Mouse (Mus musculus) limb, embryonic 10.5 days (tissue): ENCODE measurements around the gene Rin1. TPM values are rescaled to one million over a fixed set of nuclear protein-coding genes. Genes with fewer than 3 reads are reported as not detected.

Experiments used
- DNase-seq: peaks from one replicate; pipeline ENCODE4 v3.0.0-alpha.2; 2017; ENCODE audit warnings: low spot score
- H3K27ac ChIP-seq: fragments of 300-500 bp; sonication (generic); 2 replicates; pipeline ENCODE4 v1.5.1; 2016; ENCODE audit warnings: mild to moderate bottlenecking
- H3K27me3 ChIP-seq: fragments of 300-500 bp; sonication (generic); 2 replicates; pipeline ENCODE4 v1.6.1; 2016; ENCODE audit warnings: low read depth, mild to moderate bottlenecking; ENCODE audit not compliant: poor library complexity, severe bottlenecking
- H3K36me3 ChIP-seq: fragments of 300-500 bp; sonication (generic); 2 replicates; pipeline ENCODE4 v1.6.1; 2016; ENCODE audit warnings: mild to moderate bottlenecking, moderate library complexity
- H3K4me1 ChIP-seq: fragments of 300-500 bp; sonication (generic); 2 replicates; pipeline ENCODE4 v1.6.1; 2016
- H3K4me3 ChIP-seq: fragments of 300-500 bp; sonication (generic); 2 replicates; pipeline ENCODE4 v1.5.1; 2016; ENCODE audit warnings: mild to moderate bottlenecking, moderate library complexity
- H3K9me3 ChIP-seq: fragments of 300-500 bp; sonication (generic); replicated peaks from 2 replicates; pipeline ENCODE4 v1.6.1; 2016; ENCODE audit warnings: mild to moderate bottlenecking
- WGBS: fragments of 180-500 bp; shearing (Covaris S2); methylation state at CpG from one replicate; pipeline ENCODE4 v1.1.7; 2016; 5-methylcytosine and 5-hydroxymethylcytosine counted together
- polyA plus RNA-seq: library from polyadenylated mRNA; unstranded; fragments of >200 nt; fragmentation: Nextera tagmentation; extraction: Ambion mirVana; gene quantifications from 2 replicates; pipeline ENCODE4 v1.2.1, GENCODE M21; 2016

Rin1 gene
- polyA plus RNA-seq, 1 experiment from 2014 or later: 3.1 TPM

DNA sequence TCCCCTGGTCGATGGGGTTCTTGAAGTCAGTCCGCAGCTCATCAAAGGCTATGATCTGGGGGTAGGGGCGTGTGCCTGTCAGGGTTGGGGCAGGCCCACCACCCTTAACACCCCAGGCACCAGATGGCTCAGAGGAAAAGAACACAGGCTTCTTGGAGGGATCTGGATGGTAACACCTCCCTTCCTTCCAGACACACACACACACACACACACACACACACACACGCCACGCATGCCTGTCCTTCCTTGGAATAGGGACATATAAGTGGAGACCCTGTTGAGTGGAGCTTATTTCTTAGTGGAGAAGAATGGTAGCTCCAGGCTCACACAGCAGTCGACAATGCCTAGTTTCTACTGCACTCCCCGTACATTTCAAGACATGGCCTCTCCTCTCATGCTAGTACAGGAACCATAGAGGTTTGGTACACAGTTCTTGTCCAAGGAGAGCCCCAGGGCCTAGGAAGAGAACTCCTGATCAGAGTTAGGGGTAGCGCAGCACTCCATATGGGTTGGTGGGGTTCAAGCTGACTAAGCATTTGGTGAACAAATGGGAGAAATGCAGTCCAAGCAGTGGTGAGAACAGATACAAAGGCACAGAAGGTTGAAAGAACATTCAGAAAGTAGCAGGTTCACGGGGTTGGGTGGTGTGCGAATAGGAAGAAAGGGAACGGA, 44.6 kb downstream of the Rin1 start:
- Histone ChIP-seq H3K36me3 (peaks cover 48% of the 10 kb centered on the region), H3K27me3 (peaks cover 8% of the 10 kb centered on the region; the same call in 1 of the 2 replicates), H3K27ac (0 out of 2 replicates have a peak overlapping the region, but pooled peaks have one; percentile 15), H3K4me1 (peaks cover 64% of the 10 kb centered on the region), H3K9me3 (no peaks in the 10 kb centered on the region), H3K4me3 (peak overlapping the region; percentile 26)
- 48% methylated on average over 11 of the region's 11 CpGs for WGBS
- DNase-seq: no peak

DNA sequence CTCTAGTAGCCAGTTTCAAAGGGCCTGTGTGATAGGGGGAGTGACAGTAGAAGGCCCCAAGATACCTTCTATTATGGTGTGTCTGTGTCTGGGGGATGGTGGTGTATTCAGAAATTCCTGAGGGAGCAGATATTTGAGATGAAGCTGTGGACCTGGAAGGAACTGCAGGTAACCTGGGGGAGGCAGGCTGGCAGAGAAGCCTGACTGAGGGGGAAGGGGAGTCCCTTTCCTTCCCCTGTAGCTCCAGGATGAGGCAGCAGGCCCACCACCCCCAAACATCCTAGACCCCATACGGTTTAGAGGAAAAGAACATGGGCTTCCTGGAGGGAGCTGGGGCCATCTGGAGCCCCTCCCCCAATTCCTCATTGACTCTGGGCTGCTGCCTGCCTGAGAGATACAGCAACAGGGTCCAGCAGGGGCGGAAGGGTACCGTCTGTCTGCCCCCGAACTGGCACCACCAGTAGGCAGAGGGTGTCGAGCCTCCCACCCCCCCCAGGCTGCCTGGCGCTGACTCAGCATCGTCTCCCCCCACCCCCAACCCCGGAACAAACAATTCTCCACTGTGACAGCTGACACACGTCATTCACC, 45.7 kb downstream of the Rin1 start:
- 13% methylated on average over 9 of the region's 9 CpGs for whole genome bisulfite sequencing
- Histone ChIP-seq H3K27ac (peak overlapping the region; percentile 50; the same call in 1 of the 2 replicates), H3K4me3 (peak overlapping the region; percentile 76), H3K27me3 (peaks cover 8% of the 10 kb centered on the region; the same call in 1 of the 2 replicates), H3K36me3 (peaks cover 50% of the 10 kb centered on the region), H3K9me3 (no peaks in the 10 kb centered on the region), H3K4me1 (peaks cover 68% of the 10 kb centered on the region)
- DNase-seq: no peak

DNA sequence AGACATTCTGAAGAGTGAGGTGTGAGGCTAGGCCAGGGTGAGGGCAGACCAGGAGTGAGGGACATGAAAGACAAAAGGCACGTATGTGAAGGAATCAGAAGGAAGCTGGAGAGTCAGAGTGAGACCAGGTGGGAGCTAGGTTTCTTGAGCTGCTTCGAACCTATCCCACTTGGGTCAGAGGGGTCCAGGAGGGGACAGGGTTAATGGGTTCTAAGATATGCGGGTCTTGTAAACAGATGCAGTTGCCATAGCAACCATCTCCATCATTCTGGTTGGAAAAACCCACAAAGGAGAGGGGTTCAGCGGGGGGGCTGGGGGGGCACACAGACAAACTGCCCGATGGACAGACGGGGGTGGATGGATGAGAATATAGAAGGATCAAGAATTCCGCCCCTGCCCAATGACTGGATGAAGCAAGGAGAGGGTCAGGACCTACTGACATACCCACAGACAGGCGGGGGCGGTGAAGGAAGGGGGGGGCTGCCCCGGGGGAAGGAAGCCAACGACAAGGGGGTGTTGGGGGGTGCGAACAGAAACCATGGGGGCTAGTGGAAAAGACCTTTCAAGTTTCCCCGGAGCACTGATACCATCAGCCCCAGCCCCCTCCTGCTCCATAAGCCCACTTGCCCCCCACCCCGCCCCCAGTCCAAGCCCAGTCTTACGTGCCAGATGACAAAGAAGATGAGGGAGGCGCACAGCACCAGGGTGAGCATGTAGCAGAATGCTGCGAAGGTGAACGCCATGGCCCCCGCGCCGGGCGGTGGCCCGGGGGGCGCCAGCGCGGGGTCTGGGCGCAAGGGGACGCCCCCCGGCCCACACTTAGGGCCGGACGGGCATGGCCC, 47.5 kb downstream of the Rin1 start:
- H3K4me1 ChIP-seq: peaks cover 68% of the 10 kb centered on the region
- H3K27me3 ChIP-seq: peaks cover 8% of the 10 kb centered on the region; the same call in 1 of the 2 replicates
- 4% methylated on average over 31 of the region's 31 CpGs for WGBS
- peaks cover 50% of the 10 kb centered on the region for H3K36me3 ChIP-seq
- H3K27ac ChIP-seq: peak overlapping the region; percentile 92
- DNase-seq: peak; percentile 44
- H3K9me3 ChIP-seq: no peaks in the 10 kb centered on the region
- peak overlapping the region; percentile 76 for H3K4me3 ChIP-seq

DNA sequence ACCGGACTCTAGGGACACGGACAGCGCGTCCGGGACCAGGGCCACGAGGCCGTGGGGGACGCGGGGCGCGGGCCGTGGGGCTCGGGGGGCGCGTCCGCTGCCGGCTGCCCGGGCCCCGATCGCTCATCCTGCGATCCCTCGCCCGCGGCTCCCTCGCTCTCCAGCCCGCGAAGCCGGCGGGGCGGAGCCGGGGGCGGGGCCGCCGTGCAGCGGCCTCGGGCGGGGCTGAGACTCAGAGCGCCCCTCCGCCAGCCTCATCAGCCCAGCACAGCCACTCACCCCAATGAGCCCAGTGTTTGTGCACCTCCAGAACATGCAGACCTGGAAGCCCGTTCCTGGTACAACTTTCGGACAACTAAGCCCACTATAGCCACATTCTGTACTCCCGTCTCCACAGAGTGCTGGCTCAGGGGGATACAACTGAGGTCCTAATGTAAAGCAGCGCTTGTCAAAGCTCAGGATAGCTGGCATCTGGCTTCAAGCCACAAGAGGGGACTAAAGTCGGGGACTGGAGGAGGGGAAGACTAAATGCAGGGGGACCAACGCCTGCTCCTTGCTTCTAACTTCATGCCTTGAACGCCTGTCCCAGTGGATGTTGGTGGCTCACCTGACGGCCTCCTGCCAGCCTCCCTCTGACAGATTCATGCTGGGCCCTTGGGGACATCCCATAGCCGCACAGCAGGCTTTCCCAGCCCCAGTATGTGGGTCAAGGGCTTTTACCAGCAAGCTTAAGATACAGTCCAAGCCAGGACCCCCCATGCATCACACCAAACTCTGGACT, 48.3 kb downstream of the Rin1 start, which contains the start of gene Cnih2:
Gene Cnih2, minus strand, starts transcription at position 159 of the 781 bp plus-strand sequence.
- Histone ChIP-seq H3K4me3 (peak within 1 kb of the TSS; percentile 76), H3K4me1 (peaks cover 67% of the 10 kb centered on the region), H3K27ac (peak within 1 kb of the TSS; percentile 92), H3K27me3 (peaks cover 8% of the 10 kb centered on the region; the same call in 1 of the 2 replicates), H3K36me3 (peaks cover 50% of the 10 kb centered on the region), H3K9me3 (no peaks in the 10 kb centered on the region)
- peak; percentile 82 for DNase-seq
- 2% methylated on average over 48 of the region's 48 CpGs for WGBS

DNA sequence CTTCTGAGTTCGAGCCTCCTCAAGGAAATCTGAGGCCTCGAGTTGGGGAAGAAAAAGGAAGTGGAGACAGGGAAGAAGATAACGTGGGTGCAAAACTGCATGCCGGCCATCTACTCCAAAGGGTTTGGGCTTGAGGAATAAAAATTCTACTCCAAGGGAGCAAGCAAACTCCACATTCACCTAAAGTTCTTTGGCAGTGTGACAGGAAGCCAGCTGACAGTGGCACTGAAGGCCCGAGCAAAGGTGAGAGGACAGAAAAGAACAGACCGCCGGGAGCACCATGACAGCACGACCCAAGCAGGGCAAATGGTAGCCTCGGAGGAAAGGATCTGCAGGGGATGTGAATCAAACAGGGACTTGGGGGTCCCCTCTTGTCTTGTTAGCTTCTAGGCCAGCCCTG, 55.8 kb downstream of the Rin1 start:
- Histone ChIP-seq H3K27me3 (no peaks in the 10 kb centered on the region), H3K36me3 (peaks cover 79% of the 10 kb centered on the region), H3K4me1 (peaks cover 31% of the 10 kb centered on the region), H3K27ac (peak overlapping the region; percentile 97), H3K9me3 (no peaks in the 10 kb centered on the region), H3K4me3 (peak overlapping the region; percentile 88)
- no peak for DNase-seq
- 18% methylated on average over 9 of the region's 9 CpGs for WGBS

Other genes with a start within 250 kb of the Rin1 start
- gene Gm21992, start 238.9 kb upstream of the Rin1 start, polyA plus RNA-seq: 32.7 and 33.8 TPM in 2 replicates
- gene Rbm14, start 238.8 kb upstream of the Rin1 start, polyA plus RNA-seq: 134 TPM in 2 replicates
- gene Ccs, start 211.1 kb upstream of the Rin1 start, polyA plus RNA-seq: 48.9 and 55.3 TPM in 2 replicates
- gene Ccdc87, start 211.1 kb upstream of the Rin1 start, polyA plus RNA-seq: not detected in 2 replicates
- gene Ctsf, start 195.4 kb upstream of the Rin1 start, polyA plus RNA-seq: 13.3 and 18.5 TPM in 2 replicates
- 1.6 and 2.7 TPM in 2 replicates for gene Actn3, start 172.6 kb upstream of the Rin1 start, polyA plus RNA-seq
- 7.0 and 8.5 TPM in 2 replicates for gene Zdhhc24, start 171.8 kb upstream of the Rin1 start, polyA plus RNA-seq
- gene Bbs1, start 143.9 kb upstream of the Rin1 start, polyA plus RNA-seq: 5.1 and 9.0 TPM in 2 replicates
- 196 and 198 TPM in 2 replicates for gene Dpp3, start 122.2 kb upstream of the Rin1 start, polyA plus RNA-seq
- 1.4 and 2.1 TPM in 2 replicates for gene Peli3, start 107.4 kb upstream of the Rin1 start, polyA plus RNA-seq
- gene Mrpl11, start 88.3 kb upstream of the Rin1 start, polyA plus RNA-seq: 161 and 187 TPM in 2 replicates
- gene Npas4, start 60.2 kb upstream of the Rin1 start, polyA plus RNA-seq: not detected in 2 replicates
- 7.3 and 8.6 TPM in 2 replicates for gene Slc29a2, start 26.6 kb upstream of the Rin1 start, polyA plus RNA-seq
- gene B4gat1, start 11.7 kb upstream of the Rin1 start, polyA plus RNA-seq: 35.5 and 35.6 TPM in 2 replicates
- 1.8 and 3.1 TPM in 2 replicates for gene AC124502.3, start 11.6 kb upstream of the Rin1 start, polyA plus RNA-seq
- 74.6 and 84.6 TPM in 2 replicates for gene Brms1, start 9.1 kb upstream of the Rin1 start, polyA plus RNA-seq
- gene Cd248, start 17.6 kb downstream of the Rin1 start, polyA plus RNA-seq: 37.1 and 42.5 TPM in 2 replicates
- 2.4 and 2.5 TPM in 2 replicates for gene Tmem151a, start 35.0 kb downstream of the Rin1 start, polyA plus RNA-seq
- gene Yif1a, start 38.1 kb downstream of the Rin1 start, polyA plus RNA-seq: 65.4 and 78.0 TPM in 2 replicates
- 20.2 and 28.1 TPM in 2 replicates for gene Cnih2, start 48.0 kb downstream of the Rin1 start, polyA plus RNA-seq
- gene Rab1b, start 56.6 kb downstream of the Rin1 start, polyA plus RNA-seq: 276 and 296 TPM in 2 replicates
- gene Klc2, start 68.1 kb downstream of the Rin1 start, polyA plus RNA-seq: 28.2 and 30.6 TPM in 2 replicates
- 25.7 and 31.1 TPM in 2 replicates for gene Pacs1, start 222.6 kb downstream of the Rin1 start, polyA plus RNA-seq
- 419 and 440 TPM in 2 replicates for gene Sf3b2, start 245.0 kb downstream of the Rin1 start, polyA plus RNA-seq
- gene Gal3st3, start 247.8 kb downstream of the Rin1 start, polyA plus RNA-seq: 5.0 and 8.4 TPM in 2 replicates